Mouse (Mus musculus): ENCODE measurements around the gene Olfr654. TPM values are rescaled to one million over a fixed set of nuclear protein-coding genes. Genes with fewer than 3 reads are reported as not detected.

Gene Olfr654
- total RNA-seq (2017): not detected in 2 replicates

DNA sequence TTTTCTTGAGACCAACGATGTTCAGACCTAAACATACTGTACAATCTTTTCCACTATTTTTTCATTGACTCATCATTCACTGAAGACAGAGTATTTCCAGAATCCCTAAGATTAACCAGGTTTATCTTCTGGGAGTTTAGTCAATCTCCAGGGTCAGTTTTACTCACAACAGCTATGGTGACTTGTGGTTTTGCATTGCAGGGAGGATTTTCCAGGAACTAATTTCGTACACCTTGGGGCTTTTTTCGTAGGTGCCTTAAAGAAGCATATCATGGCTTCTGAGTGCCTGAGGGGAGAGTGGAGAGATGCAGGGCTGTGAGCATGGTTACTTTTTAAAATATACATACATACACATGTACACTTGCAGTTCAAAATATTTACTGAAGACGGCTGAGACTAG is at the start of gene Olfr654:
TSS of gene Olfr654 (plus strand) at position 301 of the 400 bp plus-strand sequence.
- ATAC-seq (replicated peaks in 1 of 2; ENCODE audit: insufficient read depth in 1 of 2, low FRiP score in 2 of 2, low TSS enrichment in 1 of 2, low read depth in 1 of 2, poor library complexity in 2 of 2, severe bottlenecking in 2 of 2): no peak

DNA sequence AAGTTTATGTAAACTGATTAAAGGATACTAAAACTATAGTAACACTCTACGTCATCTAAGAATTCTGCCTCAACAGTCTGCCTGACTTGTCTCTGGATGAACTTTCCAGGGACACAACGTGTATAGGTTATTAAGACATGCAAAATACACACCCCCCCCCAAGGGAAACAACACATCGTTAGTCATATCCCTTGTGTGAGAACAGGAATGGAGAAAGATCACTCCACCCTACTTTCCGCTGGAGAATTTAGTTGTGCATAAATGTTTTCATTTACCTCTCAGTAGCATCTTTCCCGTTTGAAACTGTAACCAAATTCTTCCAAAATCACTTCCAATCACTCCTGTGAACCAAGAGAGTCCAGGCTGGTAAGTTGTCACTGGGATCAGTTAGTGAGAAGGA is 37.0 kb upstream of the Olfr654 start, which contains the start of gene Olfr651:
TSS of gene Olfr651 (plus strand) at position 301 of the 400 bp plus-strand sequence.
- no peak for ATAC-seq (replicated peaks in 1 of 2; ENCODE audit: insufficient read depth in 1 of 2, low FRiP score in 2 of 2, low TSS enrichment in 1 of 2, low read depth in 1 of 2, poor library complexity in 2 of 2, severe bottlenecking in 2 of 2)

DNA sequence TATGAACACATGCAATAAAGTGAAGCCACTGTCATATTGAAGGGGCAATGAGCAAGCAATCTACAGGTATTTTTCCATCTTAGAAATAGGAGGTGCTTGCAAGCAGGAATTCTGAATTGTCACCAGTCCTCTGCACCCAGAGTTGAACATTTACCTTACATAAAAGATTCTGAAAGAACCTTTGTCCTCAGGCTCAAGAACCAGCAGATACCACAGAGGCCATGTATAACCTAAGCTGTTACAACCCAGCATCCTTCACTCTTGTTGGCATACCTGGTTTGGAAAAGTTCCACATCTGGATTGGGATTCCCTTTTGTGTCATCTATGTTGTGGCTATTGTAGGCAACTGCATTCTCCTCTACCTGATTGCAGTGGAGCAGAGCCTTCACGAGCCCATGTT is 34.1 kb upstream of the Olfr654 start:
- no peak for ATAC-seq (replicated peaks in 1 of 2; ENCODE audit: insufficient read depth in 1 of 2, low FRiP score in 2 of 2, low TSS enrichment in 1 of 2, low read depth in 1 of 2, poor library complexity in 2 of 2, severe bottlenecking in 2 of 2)

DNA sequence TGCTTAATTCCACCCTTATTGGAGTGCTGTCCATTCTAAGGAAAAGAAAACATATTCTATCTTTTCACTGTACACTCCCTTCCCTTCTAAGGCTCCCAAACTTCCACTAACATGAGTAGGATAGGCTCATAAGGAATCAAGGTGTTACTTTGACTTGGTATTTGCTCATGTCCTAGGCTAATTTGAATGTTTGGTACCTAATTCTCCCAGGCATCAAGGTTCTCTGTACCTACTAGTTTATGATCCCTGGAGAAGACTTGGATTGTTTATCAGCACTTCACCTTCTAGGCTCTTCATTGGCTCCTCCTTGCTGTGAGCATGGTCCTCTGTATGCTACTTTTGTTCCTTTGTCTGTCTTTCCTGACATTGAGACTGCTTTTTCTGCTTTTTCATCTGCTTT is 26.2 kb upstream of the Olfr654 start, which contains the start of gene Olfr652:
TSS of gene Olfr652 (plus strand) at position 301 of the 400 bp plus-strand sequence.
- no peak for ATAC-seq (replicated peaks in 1 of 2; ENCODE audit: insufficient read depth in 1 of 2, low FRiP score in 2 of 2, low TSS enrichment in 1 of 2, low read depth in 1 of 2, poor library complexity in 2 of 2, severe bottlenecking in 2 of 2)

DNA sequence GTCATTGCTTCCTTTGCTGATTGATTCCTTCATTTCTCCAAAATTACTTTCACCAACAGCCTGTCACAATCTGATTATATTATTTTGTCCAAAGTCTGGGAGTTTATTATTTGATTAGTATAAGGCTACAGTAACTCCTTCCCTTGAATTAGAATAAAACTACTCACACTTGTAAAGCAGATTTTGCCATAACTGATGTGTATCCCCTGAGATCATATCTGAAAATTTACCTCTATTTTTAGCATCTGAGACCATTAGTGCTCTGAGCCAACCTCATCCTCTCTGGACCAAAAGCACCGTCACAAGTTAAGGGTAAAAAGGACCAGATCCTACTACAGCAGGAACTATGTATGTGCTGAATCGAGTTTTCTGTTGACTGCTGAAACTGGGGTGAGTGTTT is 9.8 kb upstream of the Olfr654 start, which contains the start of gene Olfr653:
TSS of gene Olfr653 (plus strand) at position 301 of the 400 bp plus-strand sequence.
- no peak for ATAC-seq (replicated peaks in 1 of 2; ENCODE audit: insufficient read depth in 1 of 2, low FRiP score in 2 of 2, low TSS enrichment in 1 of 2, low read depth in 1 of 2, poor library complexity in 2 of 2, severe bottlenecking in 2 of 2)

DNA sequence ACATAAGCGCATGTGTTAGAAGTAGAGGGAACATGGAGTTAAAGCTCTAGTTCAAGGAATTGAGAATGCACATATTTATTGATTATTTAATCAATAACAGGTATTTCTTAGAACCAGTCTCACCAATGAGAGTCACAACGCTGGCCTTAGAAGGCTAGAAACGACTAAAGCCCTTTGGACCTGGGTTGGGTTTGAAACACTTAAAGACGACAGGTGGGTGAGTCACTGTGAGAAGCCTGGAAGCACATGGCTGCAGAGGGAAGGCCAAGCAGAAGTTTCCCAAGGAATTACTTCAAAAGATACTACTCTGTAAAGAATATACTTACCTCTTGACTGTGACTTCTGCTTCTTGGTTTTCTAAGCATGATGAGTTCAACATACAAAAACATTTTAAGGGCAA is 6.0 kb upstream of the Olfr654 start:
- no peak for ATAC-seq (replicated peaks in 1 of 2; ENCODE audit: insufficient read depth in 1 of 2, low FRiP score in 2 of 2, low TSS enrichment in 1 of 2, low read depth in 1 of 2, poor library complexity in 2 of 2, severe bottlenecking in 2 of 2)

DNA sequence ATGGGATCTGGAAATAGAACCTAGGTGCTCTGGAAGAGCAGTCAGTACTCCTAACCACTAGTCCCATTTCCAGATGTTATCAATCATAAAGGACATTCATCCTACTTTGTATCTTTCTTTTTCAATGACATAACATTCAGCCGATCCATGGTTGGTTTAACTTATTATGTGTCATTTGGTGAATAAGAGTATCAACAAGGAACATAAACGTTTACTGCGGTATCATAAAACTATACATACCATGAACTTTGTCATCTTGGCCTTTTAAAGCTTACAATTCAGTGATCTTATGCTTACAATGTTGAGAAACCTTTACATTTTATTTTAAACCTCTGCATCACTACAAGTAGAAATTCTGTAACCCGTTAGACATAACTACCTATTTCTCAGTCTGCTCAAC is 5.4 kb upstream of the Olfr654 start:
- no peak for ATAC-seq (replicated peaks in 1 of 2; ENCODE audit: insufficient read depth in 1 of 2, low FRiP score in 2 of 2, low TSS enrichment in 1 of 2, low read depth in 1 of 2, poor library complexity in 2 of 2, severe bottlenecking in 2 of 2)

DNA sequence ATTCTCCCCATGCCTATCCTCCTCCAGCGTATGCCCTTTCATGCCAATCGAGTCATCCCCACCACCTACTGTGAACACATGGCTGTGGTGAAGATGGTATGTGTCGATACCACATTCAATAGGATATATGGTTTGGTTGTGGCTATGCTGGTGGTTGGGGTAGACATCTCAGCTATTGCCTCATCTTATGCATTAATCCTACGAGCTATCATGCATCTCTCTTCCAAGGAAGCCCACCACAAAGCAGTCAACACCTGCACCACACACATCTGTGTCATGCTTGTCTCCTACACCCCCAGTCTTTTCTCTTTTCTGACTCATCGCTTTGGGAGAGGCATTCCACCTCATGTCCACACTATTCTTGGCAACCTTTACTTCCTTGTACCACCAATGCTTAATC is 1.4 kb downstream of the Olfr654 start:
- no peak for ATAC-seq (replicated peaks in 1 of 2; ENCODE audit: insufficient read depth in 1 of 2, low FRiP score in 2 of 2, low TSS enrichment in 1 of 2, low read depth in 1 of 2, poor library complexity in 2 of 2, severe bottlenecking in 2 of 2)

DNA sequence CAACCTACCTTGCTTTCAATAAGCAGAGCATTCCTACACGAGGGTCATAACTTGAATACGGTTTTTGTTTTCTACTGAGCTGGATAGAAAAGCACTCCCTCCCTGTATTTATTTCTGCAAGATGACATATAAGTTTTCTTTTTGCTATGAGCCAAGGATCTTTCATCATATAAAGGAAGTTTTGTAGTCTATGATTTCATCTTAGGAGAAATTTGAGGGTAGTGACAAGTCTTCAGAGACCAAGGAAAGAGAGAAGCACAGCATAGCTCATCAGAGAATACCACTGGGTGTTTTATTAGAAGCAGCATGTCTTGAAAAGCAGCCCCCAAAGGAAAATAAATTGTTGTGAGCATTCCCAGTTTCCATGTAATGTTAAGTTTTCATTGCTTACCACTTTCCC is 14.9 kb downstream of the Olfr654 start, which contains the start of gene Olfr655:
TSS of gene Olfr655 (minus strand) at position 101 of the 400 bp plus-strand sequence.
- ATAC-seq (replicated peaks in 1 of 2; ENCODE audit: insufficient read depth in 1 of 2, low FRiP score in 2 of 2, low TSS enrichment in 1 of 2, low read depth in 1 of 2, poor library complexity in 2 of 2, severe bottlenecking in 2 of 2): no peak

DNA sequence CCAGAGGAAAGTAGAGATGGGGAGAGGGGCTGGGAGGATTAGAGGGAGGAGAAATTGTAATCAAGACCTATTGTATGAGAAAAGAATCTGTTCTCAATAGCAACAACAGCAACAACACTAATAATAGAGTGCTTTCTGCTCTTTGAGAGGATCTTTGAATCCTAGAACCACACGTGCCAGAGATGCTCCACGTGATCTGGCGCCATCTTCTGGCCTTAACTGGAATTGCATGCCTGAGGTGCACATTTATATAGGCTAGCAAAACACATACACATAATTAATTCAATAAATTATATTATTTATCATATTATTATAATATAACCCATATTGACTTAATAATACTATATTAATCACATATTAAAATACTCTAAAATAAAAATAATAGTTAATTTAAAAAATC is 16.3 kb downstream of the Olfr654 start:
- ATAC-seq (replicated peaks in 1 of 2; ENCODE audit: insufficient read depth in 1 of 2, low FRiP score in 2 of 2, low TSS enrichment in 1 of 2, low read depth in 1 of 2, poor library complexity in 2 of 2, severe bottlenecking in 2 of 2): peak; percentile 56 to 74; a peak in 3 of 4 replicates

DNA sequence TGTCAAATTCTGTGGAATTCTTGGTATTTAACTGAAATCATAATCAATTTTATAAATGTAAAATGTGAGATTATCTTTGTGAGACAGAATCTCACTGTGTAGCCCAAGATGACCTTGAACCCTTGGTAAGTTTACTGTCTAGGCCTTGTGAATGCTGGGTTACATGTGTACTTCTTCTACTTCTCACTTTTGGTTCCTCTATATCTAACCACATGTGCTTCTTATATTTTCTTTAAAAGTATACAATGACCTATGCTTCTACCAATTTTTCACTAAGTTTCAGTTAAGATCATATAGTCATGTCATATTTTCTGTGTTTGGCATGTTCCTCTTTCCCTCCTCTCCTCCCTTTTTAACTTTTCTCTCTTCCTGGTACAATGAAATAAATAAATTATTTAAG is 17.9 kb downstream of the Olfr654 start:
- no peak for ATAC-seq (replicated peaks in 1 of 2; ENCODE audit: insufficient read depth in 1 of 2, low FRiP score in 2 of 2, low TSS enrichment in 1 of 2, low read depth in 1 of 2, poor library complexity in 2 of 2, severe bottlenecking in 2 of 2)

DNA sequence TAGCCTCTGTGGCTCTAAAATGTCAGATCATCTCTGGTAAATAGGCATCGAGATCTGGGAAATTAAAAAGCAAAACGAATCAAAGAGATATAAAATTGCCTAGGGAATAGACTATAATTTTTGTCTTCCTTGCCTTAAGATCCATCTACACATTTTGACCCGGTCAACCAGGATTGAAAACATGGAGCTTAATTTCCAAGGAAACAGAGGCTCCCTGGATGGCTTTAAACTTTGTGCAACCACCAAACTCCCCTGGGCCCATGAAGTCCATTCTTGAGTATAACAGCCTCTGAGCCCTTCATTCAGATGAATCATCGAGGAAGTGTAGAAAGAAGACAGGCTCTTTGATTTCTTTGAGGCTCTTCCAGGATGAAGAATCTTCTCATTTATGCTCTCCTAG is 26.8 kb downstream of the Olfr654 start, which contains the start of gene Olfr656:
TSS of gene Olfr656 (plus strand) at position 301 of the 400 bp plus-strand sequence.
- ATAC-seq (replicated peaks in 1 of 2; ENCODE audit: insufficient read depth in 1 of 2, low FRiP score in 2 of 2, low TSS enrichment in 1 of 2, low read depth in 1 of 2, poor library complexity in 2 of 2, severe bottlenecking in 2 of 2): no peak

DNA sequence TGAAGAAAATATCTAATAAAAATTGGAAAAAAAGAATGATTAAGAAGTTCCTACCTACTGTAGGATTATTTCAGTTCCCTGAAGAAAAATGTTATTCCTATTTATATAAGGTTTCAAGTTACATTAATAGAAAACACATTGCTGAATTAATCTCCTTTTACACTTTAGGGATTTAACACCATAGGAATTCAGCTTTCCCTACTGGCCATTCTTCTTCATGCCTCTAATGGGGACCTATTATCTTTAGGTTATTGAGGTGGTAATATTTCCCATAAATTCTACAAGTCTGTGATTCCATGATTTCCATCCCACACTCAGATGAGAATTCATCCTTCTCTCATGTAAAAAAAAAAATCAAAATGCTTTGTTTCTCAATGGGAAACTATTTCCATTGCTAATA is 37.7 kb downstream of the Olfr654 start, which contains the start of gene Olfr657:
TSS of gene Olfr657 (plus strand) at position 301 of the 400 bp plus-strand sequence.
- ATAC-seq (replicated peaks in 1 of 2; ENCODE audit: insufficient read depth in 1 of 2, low FRiP score in 2 of 2, low TSS enrichment in 1 of 2, low read depth in 1 of 2, poor library complexity in 2 of 2, severe bottlenecking in 2 of 2): no peak

Other genes with a start within 250 kb of the Olfr654 start
- 48.6 and 57.0 TPM in 2 replicates for gene Trim12c, start 233.7 kb upstream of the Olfr654 start, total RNA-seq (2017)
- gene Trim30b, start 217.1 kb upstream of the Olfr654 start, total RNA-seq (2017): 9.2 and 19.9 TPM in 2 replicates
- gene Trim30c, start 186.2 kb upstream of the Olfr654 start, total RNA-seq (2017): 2.8 and 5.3 TPM in 2 replicates
- 57.1 and 71.2 TPM in 2 replicates for gene Trim30a, start 121.8 kb upstream of the Olfr654 start, total RNA-seq (2017)
- 30.3 and 43.8 TPM in 2 replicates for gene Trim30d, start 79.2 kb upstream of the Olfr654 start, total RNA-seq (2017)
- gene Olfr651, start 36.9 kb upstream of the Olfr654 start, total RNA-seq (2017): not detected in 2 replicates
- gene Olfr652, start 26.1 kb upstream of the Olfr654 start, total RNA-seq (2017): not detected in 2 replicates
- gene Olfr653, start 9.7 kb upstream of the Olfr654 start, total RNA-seq (2017): not detected in 2 replicates
- not detected in 2 replicates for gene Olfr655, start 14.8 kb downstream of the Olfr654 start, total RNA-seq (2017)
- gene Olfr656, start 26.9 kb downstream of the Olfr654 start, total RNA-seq (2017): not detected in 2 replicates
- not detected in 2 replicates for gene Olfr657, start 37.8 kb downstream of the Olfr654 start, total RNA-seq (2017)
- gene Olfr658, start 60.3 kb downstream of the Olfr654 start, total RNA-seq (2017): 0.45 and 0.81 TPM in 2 replicates
- gene Olfr659, start 79.7 kb downstream of the Olfr654 start, total RNA-seq (2017): not detected in 2 replicates
- gene Olfr661, start 99.5 kb downstream of the Olfr654 start, total RNA-seq (2017): not detected in 2 replicates
- gene Usp17le, start 190.4 kb downstream of the Olfr654 start, total RNA-seq (2017): not detected in 2 replicates